Comparison of ENCODE assay signal across 27 mouse cellular contexts in genomic region chr4:95626186-95626585, GRCm38 (mm10).
"Had no signal": no experiment of that assay in that cellular context is flagged by ENCODE, and none has a peak within 500 bp of the region (broad histone marks: within the 10 kb centered on the region; RNA-seq: fewer than 3 reads in every experiment).

No protein-coding gene starts in this region.

- H3K4me3 ChIP-seq: limb, embryonic 10.5 days; limb, embryonic 12.5 days; limb, embryonic 13.5 days; limb, embryonic 15.5 days; liver, embryonic 12.5 days; liver, embryonic 13.5 days; liver, embryonic 15.5 days; lung, embryonic 15.5 days; megakaryocyte, embryonic 14.5 days; midbrain, embryonic 10.5 days; midbrain, embryonic 12.5 days; midbrain, embryonic 13.5 days; midbrain, embryonic 15.5 days; myocyte; neural tube, embryonic 12.5 days had no signal

- H3K27ac ChIP-seq: limb, embryonic 10.5 days; limb, embryonic 12.5 days; limb, embryonic 13.5 days; limb, embryonic 15.5 days; liver, embryonic 12.5 days; liver, embryonic 13.5 days; liver, embryonic 14.5 days; liver, embryonic 15.5 days; lung, embryonic 15.5 days; macrophage; midbrain, embryonic 10.5 days; midbrain, embryonic 12.5 days; midbrain, embryonic 13.5 days; midbrain, embryonic 15.5 days; neural tube, embryonic 12.5 days had no signal

- DNase-seq: left cerebral cortex, postnatal 4 days; liver; liver, embryonic 13.5 days; liver, postnatal 0 days; lung, adult 2 months; lung, embryonic 14.5 days; lung, postnatal 10 days; lung, postnatal 14 days; lung, postnatal 36 days; lung, postnatal 4 days; midbrain, embryonic 14.5 days had no signal

- H3K27me3 ChIP-seq: limb, embryonic 12.5 days; limb, embryonic 13.5 days; limb, embryonic 15.5 days; liver, embryonic 12.5 days; liver, embryonic 13.5 days; liver, embryonic 15.5 days; lung, embryonic 15.5 days; midbrain, embryonic 12.5 days; midbrain, embryonic 13.5 days; midbrain, embryonic 15.5 days; neural tube, embryonic 12.5 days had no signal

- H3K4me1 ChIP-seq: limb, embryonic 12.5 days; liver, embryonic 12.5 days; liver, embryonic 13.5 days; liver, embryonic 15.5 days; lung, embryonic 15.5 days; midbrain, embryonic 10.5 days; midbrain, embryonic 12.5 days; midbrain, embryonic 13.5 days; midbrain, embryonic 15.5 days; neural tube, embryonic 12.5 days had no signal
